Mouse (Mus musculus) CD4-positive, CD25-positive, alpha-beta regulatory T cell, adult 2 months (primary cell): ENCODE measurements around the gene Gm20388.

Experiments
- DNase-seq: peaks from one replicate; pipeline ENCODE4 v3.0.0-alpha.2; 2012; ENCODE audit warnings: low read depth, low spot score

Gm20388 gene

GRCm38 (mm10) chr8:122018046-122018831 is 2107.6 kb downstream of the Gm20388 start:
- DNase-seq = no peak

GRCm38 (mm10) chr8:122019162-122019561 is 2108.5 kb downstream of the Gm20388 start:
- no peak for DNase-seq

DNA sequence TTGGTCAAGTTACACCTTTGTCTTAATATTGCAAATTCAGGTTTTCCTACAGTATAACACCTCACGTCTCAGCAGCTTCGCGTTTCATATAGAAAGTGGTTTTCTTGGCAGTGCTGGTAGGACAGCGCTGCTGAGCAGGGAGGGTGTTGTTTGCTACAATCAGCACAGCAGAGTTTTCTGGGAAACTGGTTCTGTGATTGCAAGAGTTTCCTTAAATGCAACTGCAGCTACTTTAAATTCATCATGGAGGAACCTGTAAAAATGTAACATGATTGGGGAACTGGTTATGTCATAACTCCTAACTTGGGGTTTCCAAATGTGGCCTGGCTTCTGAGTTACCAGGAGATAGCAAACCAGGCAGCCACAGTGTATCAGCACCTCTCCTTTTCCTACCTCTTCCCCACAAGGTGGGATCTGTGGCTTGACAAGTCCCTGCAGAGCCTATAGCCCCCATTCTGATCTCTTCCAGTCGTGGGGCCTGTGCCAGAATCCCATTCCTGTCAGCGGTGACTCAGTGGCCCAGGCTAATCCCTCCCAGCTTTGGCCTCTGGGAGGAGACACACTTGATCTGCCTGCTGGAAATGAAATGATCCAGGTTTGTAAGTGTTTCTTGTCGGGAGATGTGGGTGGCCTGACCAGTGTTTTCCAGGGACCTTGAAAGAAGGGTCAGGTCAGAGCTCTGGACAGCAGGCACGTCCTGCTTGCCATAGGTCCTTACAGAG is 2109.6 kb downstream of the Gm20388 start:
- no peak for DNase-seq

GRCm38 (mm10) chr8:122021725-122022124 is 2111.1 kb downstream of the Gm20388 start:
- DNase-seq = no peak

- no peak for DNase-seq
Measured at GRCm38 (mm10) chr8:122022274-122022673, 2111.6 kb downstream of the Gm20388 start.

- DNase-seq = no peak
Measured at GRCm38 (mm10) chr8:122022705-122023104, 2112.1 kb downstream of the Gm20388 start.

- DNase-seq = no peak
Measured at GRCm38 (mm10) chr8:122025546-122025945, 2114.9 kb downstream of the Gm20388 start.

DNA sequence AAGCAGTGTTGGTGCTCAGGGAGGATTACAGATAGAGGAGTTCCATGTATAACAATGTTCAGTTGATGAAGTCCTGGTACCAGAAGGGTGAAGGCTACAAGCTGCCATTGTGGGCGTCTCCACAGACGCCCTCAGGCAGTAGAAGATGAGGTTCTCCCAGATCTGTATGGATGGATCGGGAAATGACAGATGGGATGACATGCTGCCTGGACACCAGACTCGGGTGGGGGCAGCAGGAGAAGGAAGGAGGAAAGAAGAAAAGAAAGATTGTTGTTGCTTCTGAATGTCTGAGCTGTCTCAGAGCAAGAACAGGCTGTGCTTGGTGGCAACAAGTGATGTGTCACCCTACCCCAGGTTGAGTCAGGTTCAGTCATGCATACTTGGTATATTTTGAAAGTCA is 2117.5 kb downstream of the Gm20388 start:
- no peak for DNase-seq

- no peak for DNase-seq
Measured at GRCm38 (mm10) chr8:122030965-122031364, 2120.3 kb downstream of the Gm20388 start.

DNA sequence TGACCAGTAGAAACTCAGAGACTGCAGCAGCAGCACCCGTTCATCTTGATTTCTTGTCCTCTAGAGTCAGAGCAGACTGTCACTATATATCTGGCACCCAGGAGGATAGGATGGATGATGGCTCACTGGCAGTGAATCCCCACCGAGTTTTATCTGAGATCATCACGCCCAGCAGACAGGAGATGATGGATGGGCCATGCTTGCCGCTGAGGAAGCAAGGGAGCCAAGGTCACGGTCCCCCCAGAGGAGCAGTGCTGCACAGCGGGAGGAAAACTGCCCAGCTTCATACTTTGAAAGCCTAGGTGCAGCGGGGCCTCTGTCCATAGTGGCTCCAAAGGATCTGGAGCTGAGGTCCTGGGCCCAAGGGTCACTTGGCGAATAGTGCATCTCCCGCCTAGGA is 2122.1 kb downstream of the Gm20388 start:
- DNase-seq = no peak

- DNase-seq = no peak
Measured at GRCm38 (mm10) chr8:122035543-122035942, 2124.9 kb downstream of the Gm20388 start.

- DNase-seq = no peak
Measured at GRCm38 (mm10) chr8:122036325-122036724, 2125.7 kb downstream of the Gm20388 start.

GRCm38 (mm10) chr8:122037279-122037678 is 2126.6 kb downstream of the Gm20388 start:
- no peak for DNase-seq

DNA sequence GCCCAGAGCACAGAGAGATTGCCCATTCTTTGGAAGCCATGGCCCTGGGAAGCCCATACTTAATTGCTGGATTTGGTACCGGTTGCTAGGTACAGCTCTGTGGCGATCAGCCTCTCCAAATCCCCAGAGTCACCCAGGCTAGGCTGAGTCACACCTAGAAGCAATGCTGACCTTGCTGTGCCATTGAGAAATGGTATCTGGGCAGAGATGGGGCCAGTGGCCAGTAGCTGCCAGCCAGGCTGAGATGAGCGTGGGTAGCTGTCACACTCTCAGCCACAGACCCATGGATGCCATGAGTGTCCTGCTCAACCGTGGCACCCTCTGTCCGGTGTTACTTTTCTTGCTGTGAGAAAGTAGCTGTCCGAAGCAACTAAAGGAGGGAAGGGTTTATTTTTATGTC is 2127.4 kb downstream of the Gm20388 start:
- DNase-seq = no peak

DNA sequence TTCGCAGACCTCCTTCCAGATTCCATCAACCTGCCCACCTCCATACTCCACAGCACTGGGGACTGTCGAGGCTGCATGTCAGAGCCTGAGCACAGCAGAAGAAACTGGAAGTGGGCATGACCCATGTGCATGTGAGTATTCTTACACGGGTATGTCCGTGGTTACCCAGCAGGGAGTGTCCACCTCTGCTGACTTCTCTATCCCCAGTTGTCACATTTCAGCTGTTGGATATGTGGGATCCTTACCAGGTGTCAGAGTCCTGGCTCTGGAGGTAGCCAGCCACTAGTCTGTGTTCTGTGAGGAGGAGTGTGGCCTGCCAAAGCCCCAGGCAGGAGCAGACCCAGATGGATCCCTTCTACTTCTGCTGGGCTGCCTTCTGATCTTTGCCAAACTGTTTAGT is 2128.8 kb downstream of the Gm20388 start:
- no peak for DNase-seq

GRCm38 (mm10) chr8:122047206-122047870 is 2136.7 kb downstream of the Gm20388 start:
- DNase-seq = no peak

GRCm38 (mm10) chr8:122049266-122049665 is 2138.6 kb downstream of the Gm20388 start:
- no peak for DNase-seq

DNA sequence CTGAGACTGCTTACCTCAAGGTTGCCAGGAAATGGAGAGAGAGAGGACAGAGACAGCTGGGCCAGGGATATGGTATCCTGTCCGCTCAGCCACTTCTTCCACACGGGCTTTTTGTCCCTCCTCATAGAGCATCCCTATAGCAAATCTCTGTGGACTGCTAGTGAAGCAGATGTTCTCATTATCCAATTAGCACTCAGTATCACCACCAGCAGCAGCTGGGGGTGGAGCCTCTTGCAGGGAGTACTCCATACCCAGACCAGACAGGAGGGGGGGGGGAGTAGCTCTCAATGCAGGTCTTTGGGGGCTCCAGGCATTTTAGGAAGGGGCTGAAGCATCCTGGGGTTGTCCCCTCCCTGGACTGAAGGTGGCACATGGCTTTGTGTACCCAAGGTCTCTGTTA is 2139.3 kb downstream of the Gm20388 start:
- DNase-seq = no peak

DNA sequence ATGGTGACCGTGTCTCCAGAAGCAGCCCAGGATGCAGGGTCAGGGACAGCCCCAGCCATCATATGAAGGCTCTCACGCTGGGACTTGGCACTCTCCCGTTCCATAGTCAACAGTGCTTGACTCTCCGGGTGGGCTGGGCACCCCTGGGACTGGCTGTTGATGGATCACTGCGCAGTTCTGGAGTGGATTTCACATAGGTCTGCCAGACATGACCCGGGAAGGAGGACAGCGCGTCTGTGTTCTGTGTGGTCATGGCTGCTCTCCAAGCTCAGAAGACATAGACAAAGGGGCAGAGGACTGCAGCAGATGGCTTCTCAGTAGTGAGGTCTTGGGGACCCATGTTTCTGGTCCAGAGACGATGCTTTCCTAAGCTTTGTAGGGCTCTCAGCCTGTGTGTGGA is 2140.0 kb downstream of the Gm20388 start:
- no peak for DNase-seq

DNA sequence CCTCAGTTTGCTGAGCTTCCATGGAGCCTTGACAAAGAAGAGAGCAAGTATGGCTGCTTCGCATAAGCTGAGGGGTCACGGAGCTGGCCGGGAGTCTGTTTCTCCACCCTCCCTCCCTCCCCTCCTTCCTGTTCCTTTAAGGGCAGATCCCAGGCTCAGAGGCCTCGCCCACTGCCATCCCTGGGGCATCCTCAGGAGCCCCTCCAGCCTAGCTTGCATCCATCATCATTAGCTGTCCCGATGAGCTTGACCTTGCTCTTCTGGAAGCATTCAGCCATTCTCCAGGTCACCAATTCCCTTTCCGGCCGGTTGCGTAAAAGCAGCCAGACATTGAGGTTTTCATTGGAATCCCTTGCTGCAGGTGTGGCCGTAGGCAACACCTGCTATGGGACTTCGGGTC is 2144.7 kb downstream of the Gm20388 start:
- DNase-seq = no peak

DNA sequence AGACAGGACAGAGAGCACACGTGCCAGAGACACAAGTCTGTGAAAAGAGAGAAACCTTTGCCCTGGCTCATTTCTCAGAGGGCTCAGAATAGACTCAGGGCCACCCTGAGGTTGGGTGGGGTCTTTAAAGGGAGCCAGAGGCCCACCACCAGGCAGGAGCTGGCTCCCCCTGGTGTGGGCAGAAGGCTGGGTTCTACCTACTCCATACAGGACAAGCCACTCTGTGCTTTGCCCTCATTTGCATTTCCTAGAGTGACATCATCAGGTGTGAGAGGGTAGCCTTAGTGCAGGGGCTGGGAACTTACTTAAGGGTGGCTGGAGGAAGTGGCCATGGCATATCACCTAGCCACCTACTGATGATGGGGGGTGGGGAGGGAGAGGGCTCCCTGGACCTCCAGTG is 2145.5 kb downstream of the Gm20388 start:
- no peak for DNase-seq

DNA sequence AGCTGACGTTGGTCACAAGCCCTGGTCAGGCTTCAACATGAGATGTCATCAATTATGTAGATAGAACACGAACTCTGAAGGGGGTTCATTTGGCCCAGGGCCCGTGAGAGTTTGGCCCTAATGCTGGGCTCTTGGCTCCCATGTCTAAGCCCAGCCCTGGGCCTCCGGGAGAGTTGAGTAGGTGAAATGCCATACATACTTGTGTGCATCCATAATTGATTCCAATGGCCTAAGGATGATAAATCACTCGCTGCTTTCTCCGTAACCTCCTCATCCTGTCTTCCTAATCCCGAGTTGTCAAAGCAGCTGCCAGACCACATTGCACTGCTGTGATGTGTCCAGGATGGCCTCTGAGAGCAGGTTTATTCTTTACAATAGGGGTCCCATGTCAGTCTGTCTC is 2146.2 kb downstream of the Gm20388 start:
- no peak for DNase-seq

DNA sequence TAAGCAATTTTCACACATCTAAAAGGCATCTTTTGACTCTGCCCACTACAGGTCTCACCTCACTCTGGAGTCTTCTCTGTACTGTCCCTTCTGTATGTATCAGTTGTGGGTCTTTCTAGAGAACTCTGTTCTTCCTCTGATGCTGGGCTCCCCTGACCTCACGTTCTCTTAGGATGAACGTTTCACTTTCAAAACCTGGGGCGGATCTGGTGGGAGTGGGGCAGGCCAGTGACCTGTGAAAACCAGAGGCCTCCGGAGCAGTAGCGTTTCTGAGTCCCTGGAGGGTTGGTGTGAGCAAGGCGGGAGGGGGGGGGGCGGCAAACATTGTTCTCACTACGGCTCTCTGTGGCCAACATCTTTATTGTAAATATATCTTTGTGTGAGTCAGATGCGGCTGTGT is 2147.9 kb downstream of the Gm20388 start:
- no peak for DNase-seq
